Mouse (Mus musculus) gastrocnemius, postnatal 36 days (tissue): ENCODE data around the gene Cpa4. TPM values are rescaled to one million over a fixed set of nuclear protein-coding genes. Genes with fewer than 3 reads are reported as not detected.
A peak's percentile ranks its signal among the peaks of the same experiment; 100 is the strongest.

Source experiments
- DNase-seq, 2 experiments: peaks; one replicate each; pipeline ENCODE4 v3.0.0; 2022
- intact Hi-C: fragments of 180-260 bp; cut with DNase I; formaldehyde crosslinking; loops from one replicate; pipeline ENCODE4 v1.15.1; 2025
- total RNA-seq, 2 experiments: library from RNA; stranded (reverse); gene quantifications; 2 replicates each; pipeline ENCODE4 v1.2.3; 2021

The Cpa4 gene
- total RNA-seq, 2 experiments from 2014 or later = not detected

GRCm38 (mm10) chr6:30619606-30620005 lies 51.4 kb downstream of the Cpa4 start:
- intact Hi-C loops = no loop called here
- DNase-seq = peak in 1 of 2 experiments; percentile 6

GRCm38 (mm10) chr6:30620591-30620990 lies 52.4 kb downstream of the Cpa4 start:
- DNase-seq = peak; percentile 14 to 25
- intact Hi-C loops = no loop called here

GRCm38 (mm10) chr6:30620994-30621393 lies 52.8 kb downstream of the Cpa4 start:
- intact Hi-C loops = no loop called here

GRCm38 (mm10) chr6:30621986-30622389 lies 53.8 kb downstream of the Cpa4 start:
- intact Hi-C loops = no loop called here
- no peak for DNase-seq

More at GRCm38 (mm10) chr6:30620994-30621393, 52.8 kb downstream of the Cpa4 start:
- peak in 1 of 2 experiments; percentile 11 for DNase-seq

GRCm38 (mm10) chr6:30624763-30625162 lies 56.6 kb downstream of the Cpa4 start:
- no peak for DNase-seq
- intact Hi-C loops = no loop called here

GRCm38 (mm10) chr6:30628152-30628551 lies 60.0 kb downstream of the Cpa4 start:
- DNase-seq = no peak
- intact Hi-C loops = no loop called here

- intact Hi-C loops = no loop called here
- DNase-seq = no peak
These were observed 61.8 kb downstream of the Cpa4 start for GRCm38 (mm10) chr6:30629989-30630388.

GRCm38 (mm10) chr6:30635361-30635862 lies 67.2 kb downstream of the Cpa4 start:
- intact Hi-C loops = no loop called here
- DNase-seq = no peak

- intact Hi-C loops = no loop called here
- no peak for DNase-seq
These were observed 68.1 kb downstream of the Cpa4 start for GRCm38 (mm10) chr6:30636186-30636842.

GRCm38 (mm10) chr6:30638674-30639268 lies 70.6 kb downstream of the Cpa4 start, which contains the start of gene Cpa1:
Cpa1 (plus strand) TSS chr6:30639218.
- no peak for DNase-seq
- intact Hi-C loops = no loop called here

Other genes with a start within 250 kb of the Cpa4 start
- gene Zc3hc1, start 177.3 kb upstream of the Cpa4 start, total RNA-seq = 10 to 100 TPM; 12.3 to 14.7 TPM
- 10 to 100 TPM; 40.7 to 43.4 TPM for gene Klhdc10, start 166.5 kb upstream of the Cpa4 start, total RNA-seq
- gene Tmem209, start 58.6 kb upstream of the Cpa4 start, total RNA-seq = 10 to 100 TPM in 1 of 2 experiments, 1 to 10 TPM in 1; 6.7 to 10.2 TPM
- gene Ssmem1, start 58.5 kb upstream of the Cpa4 start, total RNA-seq = under 1 TPM; 0.23 to 0.25 TPM
- not detected for gene Cpa2, start 26.8 kb upstream of the Cpa4 start, total RNA-seq
- not detected for gene Cpa5, start 42.6 kb downstream of the Cpa4 start, total RNA-seq
- gene Cpa1, start 70.8 kb downstream of the Cpa4 start, total RNA-seq = not detected
- gene Cep41, start 125.4 kb downstream of the Cpa4 start, total RNA-seq = under 1 TPM; 0.47 to 0.79 TPM
- 1 to 10 TPM; 5.2 to 8.3 TPM for gene Mest, start 155.2 kb downstream of the Cpa4 start, total RNA-seq